Mouse (Mus musculus): Measurements from ENCODE around the gene Bcl2l1. TPM values are rescaled to one million over a fixed set of nuclear protein-coding genes. Genes with fewer than 3 reads are reported as not detected.

Bcl2l1 gene
- total and polyA plus RNA-seq, 3 experiments: 48.1 to 102 (median 51.9) TPM

DNA sequence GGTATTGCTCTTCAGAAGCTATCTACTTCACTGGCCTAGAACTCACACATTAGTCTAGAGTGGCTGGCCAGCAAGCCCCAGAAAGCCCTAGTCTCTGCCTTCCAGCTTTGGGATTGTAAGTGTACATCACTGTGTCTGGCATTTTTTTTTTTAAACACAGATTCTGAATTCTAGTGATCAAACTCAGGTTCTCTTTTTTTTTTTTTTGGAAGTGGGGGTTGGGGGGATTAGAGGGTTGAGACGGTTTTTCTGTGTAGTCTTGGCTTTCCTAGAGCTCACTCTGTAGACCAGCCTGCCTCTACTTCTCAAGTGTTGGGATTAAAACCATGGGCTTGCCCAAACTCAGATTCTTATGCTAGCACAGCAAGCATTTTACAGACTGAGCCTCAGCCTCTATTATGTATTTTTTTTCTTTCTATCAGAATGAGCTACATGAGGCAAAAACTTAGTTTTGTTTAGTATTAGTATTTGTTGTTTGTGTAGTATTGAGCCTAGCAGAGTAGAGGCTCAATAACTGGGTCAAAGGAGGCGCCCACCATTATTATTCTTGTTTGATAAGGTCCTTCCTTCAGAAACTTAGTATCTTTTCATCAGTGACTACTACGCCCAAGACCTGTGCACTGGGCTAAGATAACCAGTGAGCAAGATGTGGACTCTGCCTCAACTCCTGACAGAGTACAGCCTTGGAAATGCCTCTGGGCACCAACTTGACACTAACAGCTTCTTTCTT lies 6.9 kb downstream of the Bcl2l1 start:
- H3K4me1 ChIP-seq (ENCODE audit: control insufficient read depth, insufficient read depth, low read length): peaks cover 43% of the 10 kb centered on the region
- H3K27me3 ChIP-seq (ENCODE audit: control insufficient read depth, insufficient read depth, low read length): no peaks in the 10 kb centered on the region
- 68% methylated on average over 3 of the region's 3 CpGs for WGBS
- peak overlapping the region; percentile 100 for H3K27ac ChIP-seq
- peaks cover 3% of the 10 kb centered on the region for H3K79me2 ChIP-seq (replicated peaks; ENCODE audit: control insufficient read depth, insufficient read depth, low read length)
- H3K9ac ChIP-seq (ENCODE audit: low read depth, low read length): no peak overlapping the region
- intact Hi-C loops (cut with DNase I): no loop called here
- H3K4me3 ChIP-seq: no peak overlapping the region
- peaks cover 55% of the 10 kb centered on the region for H3K36me3 ChIP-seq (ENCODE audit: control insufficient read depth, insufficient read depth, low read length)
- no peak for DNase-seq
- TF ChIP-seq EP300 (IDR thresholded peaks at IDR 0.05; ENCODE audit: insufficient read depth, low read depth, low read length) (no peak), CTCF (IDR thresholded peaks at IDR 0.05) (no peak), POLR2A (IDR thresholded peaks at IDR 0.05; ENCODE audit: insufficient read depth, low read depth, low read length) (no peak)

DNA sequence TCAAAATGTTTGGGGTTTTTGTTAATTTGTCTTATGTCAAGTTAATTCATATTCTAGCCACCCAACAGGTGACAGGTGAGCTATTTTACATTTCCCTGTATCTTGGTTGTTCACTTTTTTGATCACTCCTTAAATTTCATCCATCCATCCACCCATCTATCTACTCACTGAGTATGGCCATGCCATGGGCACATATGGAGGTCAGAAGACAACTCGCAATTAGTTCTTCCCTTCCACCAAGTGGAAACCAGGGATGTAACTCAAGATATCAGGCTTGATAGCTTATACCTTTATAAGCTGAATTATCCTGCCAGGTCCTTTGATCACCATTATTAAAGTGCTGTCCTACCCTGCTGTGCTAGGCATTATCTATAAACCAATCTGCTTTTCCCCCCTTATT lies 7.8 kb downstream of the Bcl2l1 start:
- WGBS: 91% methylated on average over 1 of the region's 1 CpGs
- Histone ChIP-seq H3K79me2 (replicated peaks; ENCODE audit: control insufficient read depth, insufficient read depth, low read length) (peaks cover 3% of the 10 kb centered on the region), H3K9ac (ENCODE audit: low read depth, low read length) (no peak overlapping the region), H3K36me3 (ENCODE audit: control insufficient read depth, insufficient read depth, low read length) (peaks cover 63% of the 10 kb centered on the region), H3K4me3 (no peak overlapping the region), H3K27ac (peak overlapping the region; percentile 100), H3K27me3 (ENCODE audit: control insufficient read depth, insufficient read depth, low read length) (no peaks in the 10 kb centered on the region), H3K4me1 (ENCODE audit: control insufficient read depth, insufficient read depth, low read length) (peaks cover 48% of the 10 kb centered on the region)
- TF ChIP-seq CTCF (IDR thresholded peaks at IDR 0.05) (no peak), EP300 (IDR thresholded peaks at IDR 0.05; ENCODE audit: insufficient read depth, low read depth, low read length) (no peak), POLR2A (IDR thresholded peaks at IDR 0.05; ENCODE audit: insufficient read depth, low read depth, low read length) (no peak)
- no peak for DNase-seq
- intact Hi-C loops (cut with DNase I): no loop called here

DNA sequence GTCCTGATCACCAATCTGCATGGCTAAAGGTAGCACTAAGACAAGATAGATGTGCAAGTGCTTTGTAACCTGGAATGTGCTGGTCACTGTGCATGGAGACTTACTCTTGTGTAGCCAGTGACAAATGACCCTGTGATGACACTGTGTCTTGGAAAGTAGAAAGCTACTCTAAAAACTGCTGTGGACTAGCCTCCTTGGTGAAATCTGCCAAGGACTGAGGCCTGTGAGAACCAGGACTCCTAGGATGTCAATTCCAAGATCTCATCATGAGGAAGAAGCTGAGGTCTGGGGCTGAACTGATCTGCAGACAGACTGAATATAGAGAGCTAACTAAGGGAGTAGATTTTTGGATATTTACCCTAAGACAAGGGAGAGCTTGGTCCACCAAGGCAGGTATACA lies 10.0 kb downstream of the Bcl2l1 start:
- Histone ChIP-seq H3K36me3 (ENCODE audit: control insufficient read depth, insufficient read depth, low read length) (peaks cover 68% of the 10 kb centered on the region), H3K27me3 (ENCODE audit: control insufficient read depth, insufficient read depth, low read length) (no peaks in the 10 kb centered on the region), H3K4me1 (ENCODE audit: control insufficient read depth, insufficient read depth, low read length) (peaks cover 58% of the 10 kb centered on the region), H3K9ac (ENCODE audit: low read depth, low read length) (peak overlapping the region; percentile 60), H3K4me3 (peak overlapping the region; percentile 29), H3K79me2 (replicated peaks; ENCODE audit: control insufficient read depth, insufficient read depth, low read length) (peaks cover 3% of the 10 kb centered on the region), H3K27ac (peak overlapping the region; percentile 97)
- TF ChIP-seq POLR2A (IDR thresholded peaks at IDR 0.05; ENCODE audit: insufficient read depth, low read depth, low read length): no peak
- DNase-seq: no peak
- intact Hi-C loops (cut with DNase I): loop anchor here (2.0 kb wide), 1 partner anchor 83 kb away; no protein-coding TSS in a partner anchor

DNA sequence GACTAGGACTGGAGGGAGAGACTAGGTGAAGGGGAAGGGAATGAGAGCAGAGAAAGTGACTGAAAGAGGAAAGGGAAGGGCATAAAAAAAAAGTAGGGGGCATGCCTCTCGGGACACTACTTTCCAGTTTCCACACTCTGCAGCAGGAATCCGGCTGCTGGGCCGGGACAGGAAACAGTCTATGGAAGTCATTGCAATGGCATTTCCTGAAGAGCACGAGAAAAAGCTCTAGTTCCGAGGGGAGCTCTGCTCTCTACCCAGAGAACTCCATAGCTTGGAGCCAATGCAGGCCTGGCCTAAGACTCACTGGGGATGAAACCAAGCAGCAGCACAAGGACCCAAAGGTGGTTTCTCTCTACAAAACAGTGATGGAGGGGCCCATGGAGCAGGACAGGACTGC lies 10.5 kb downstream of the Bcl2l1 start:
- Histone ChIP-seq H3K4me3 (peak overlapping the region; percentile 32), H3K9ac (ENCODE audit: low read depth, low read length) (peak overlapping the region; percentile 60)
- intact Hi-C loops (cut with DNase I): loop anchor here (2.0 kb wide), 1 partner anchor 82 kb away; no protein-coding TSS in a partner anchor

DNA sequence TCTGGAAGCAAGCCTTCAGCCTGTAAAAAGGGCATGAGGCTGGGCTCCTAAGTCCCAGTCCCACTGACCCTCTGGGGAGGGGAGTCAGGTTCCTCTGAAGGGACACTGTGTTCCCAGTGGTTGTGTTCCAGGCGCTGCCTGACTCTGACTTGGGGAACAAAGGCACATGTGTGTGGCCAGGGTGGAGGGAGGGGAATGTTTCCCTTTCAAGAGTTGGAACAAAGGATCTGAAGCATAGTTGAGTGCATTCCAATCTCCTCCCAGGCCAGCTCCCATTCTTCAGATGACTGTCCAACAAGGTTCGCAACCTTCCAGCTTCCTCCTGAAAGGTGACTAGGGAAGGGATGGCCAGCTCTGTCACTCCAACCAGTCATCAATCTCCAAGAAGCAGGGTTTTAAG lies 11.2 kb downstream of the Bcl2l1 start:
- TF ChIP-seq POLR2A (IDR thresholded peaks at IDR 0.05; ENCODE audit: insufficient read depth, low read depth, low read length) (peak; percentile 59; the same call in 1 of the 2 replicates), EP300 (IDR thresholded peaks at IDR 0.05; ENCODE audit: insufficient read depth, low read depth, low read length) (peak; percentile 100), CTCF (IDR thresholded peaks at IDR 0.05) (no peak)
- H3K9ac ChIP-seq (ENCODE audit: low read depth, low read length): peak overlapping the region; percentile 41

More for the DNA sequence above, 10.5 kb downstream of the Bcl2l1 start:
- WGBS: 20% methylated on average over 5 of the region's 5 CpGs
- Histone ChIP-seq H3K4me1 (ENCODE audit: control insufficient read depth, insufficient read depth, low read length) (peaks cover 56% of the 10 kb centered on the region), H3K27me3 (ENCODE audit: control insufficient read depth, insufficient read depth, low read length) (no peaks in the 10 kb centered on the region), H3K27ac (peak overlapping the region; percentile 97), H3K36me3 (ENCODE audit: control insufficient read depth, insufficient read depth, low read length) (peaks cover 62% of the 10 kb centered on the region), H3K79me2 (replicated peaks; ENCODE audit: control insufficient read depth, insufficient read depth, low read length) (peaks cover 3% of the 10 kb centered on the region; the same call in 1 of the 2 replicates)
- peak; percentile 82 for TF ChIP-seq POLR2A (IDR thresholded peaks at IDR 0.05; ENCODE audit: insufficient read depth, low read depth, low read length)
- peak; percentile 95 for TF ChIP-seq EP300 (IDR thresholded peaks at IDR 0.05; ENCODE audit: insufficient read depth, low read depth, low read length)
- TF ChIP-seq CTCF (IDR thresholded peaks at IDR 0.05): no peak
- DNase-seq: peak; percentile 71 to 84

DNA sequence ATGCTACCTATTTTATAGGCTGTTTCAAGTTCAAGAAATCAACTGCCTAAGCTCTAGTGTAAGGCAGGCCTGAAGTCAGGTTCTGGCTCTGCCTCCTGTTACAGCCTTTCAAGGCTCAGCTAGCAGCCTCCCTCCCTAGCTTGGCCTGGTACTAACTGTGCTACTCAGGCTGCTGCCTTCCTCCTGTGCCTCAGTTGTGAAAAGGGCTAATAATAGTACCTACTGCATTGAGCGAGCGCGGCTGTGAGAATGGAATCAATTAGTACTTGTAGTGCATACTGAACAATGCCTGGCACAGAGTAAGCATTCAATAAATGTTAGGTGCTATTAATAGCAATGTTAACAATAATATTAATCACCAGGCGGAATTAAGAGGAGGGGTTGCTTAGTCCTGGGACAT lies 11.6 kb downstream of the Bcl2l1 start:
- Histone ChIP-seq H3K27ac (peak overlapping the region; percentile 97), H3K4me1 (ENCODE audit: control insufficient read depth, insufficient read depth, low read length) (peaks cover 55% of the 10 kb centered on the region), H3K4me3 (peak overlapping the region; percentile 11), H3K36me3 (ENCODE audit: control insufficient read depth, insufficient read depth, low read length) (peaks cover 52% of the 10 kb centered on the region), H3K27me3 (ENCODE audit: control insufficient read depth, insufficient read depth, low read length) (no peaks in the 10 kb centered on the region), H3K9ac (ENCODE audit: low read depth, low read length) (peak overlapping the region; percentile 39), H3K79me2 (replicated peaks; ENCODE audit: control insufficient read depth, insufficient read depth, low read length) (peaks cover 3% of the 10 kb centered on the region; the same call in 1 of the 2 replicates)
- 17% methylated on average over 4 of the region's 4 CpGs for WGBS
- intact Hi-C loops (cut with DNase I): loop anchor here (1.0 to 2.0 kb wide), 3 partner anchors 31 to 81 kb away; no protein-coding TSS in a partner anchor
- TF ChIP-seq POLR2A (IDR thresholded peaks at IDR 0.05; ENCODE audit: insufficient read depth, low read depth, low read length) (peak; percentile 47; the same call in 1 of the 2 replicates), EP300 (IDR thresholded peaks at IDR 0.05; ENCODE audit: insufficient read depth, low read depth, low read length) (no peak)
- peak; percentile 63 for DNase-seq

More for the DNA sequence above, 11.2 kb downstream of the Bcl2l1 start:
- peaks cover 59% of the 10 kb centered on the region for H3K4me1 ChIP-seq (ENCODE audit: control insufficient read depth, insufficient read depth, low read length)
- H3K27ac ChIP-seq: peak overlapping the region; percentile 97
- 8% methylated on average over 2 of the region's 2 CpGs for WGBS
- H3K27me3 ChIP-seq (ENCODE audit: control insufficient read depth, insufficient read depth, low read length): no peaks in the 10 kb centered on the region
- H3K79me2 ChIP-seq (replicated peaks; ENCODE audit: control insufficient read depth, insufficient read depth, low read length): peaks cover 3% of the 10 kb centered on the region; the same call in 1 of the 2 replicates
- H3K36me3 ChIP-seq (ENCODE audit: control insufficient read depth, insufficient read depth, low read length): peaks cover 56% of the 10 kb centered on the region
- intact Hi-C loops (cut with DNase I): loop anchor here (1.0 to 2.0 kb wide), 3 partner anchors 31 to 82 kb away; no protein-coding TSS in a partner anchor
- H3K4me3 ChIP-seq: peak overlapping the region; percentile 32
- peak; percentile 73 to 87 for DNase-seq
